Mouse (Mus musculus): ENCODE measurements around the gene Vamp2.

DNA sequence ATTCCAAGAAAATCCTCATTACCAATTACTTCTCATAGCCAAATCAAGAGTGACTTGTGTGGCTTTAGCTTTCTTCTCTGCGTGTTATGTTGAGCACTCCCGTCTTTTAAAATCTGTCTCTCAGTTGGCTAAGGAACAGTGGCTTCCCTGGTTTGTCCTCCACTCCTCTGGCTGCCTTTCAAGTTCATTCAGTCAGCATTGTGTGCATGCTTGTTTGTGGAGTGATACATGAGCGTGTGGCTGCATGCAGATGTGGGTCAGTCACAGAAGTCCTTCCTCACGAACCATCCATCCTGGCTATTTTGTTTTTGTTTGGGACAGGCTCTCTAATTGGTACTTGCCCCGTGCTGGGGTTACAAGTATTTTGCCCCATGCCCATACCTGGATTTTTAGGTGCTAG, 11.7 kb upstream of the Vamp2 start:
- TF ChIP-seq POLR2A (IDR thresholded peaks at IDR 0.05; ENCODE audit: borderline replicate concordance, extremely low read depth, insufficient read depth, insufficient read length, poor library complexity, severe bottlenecking) (no peak), CTCF (IDR thresholded peaks at IDR 0.05; ENCODE audit: borderline replicate concordance, extremely low read depth, insufficient read depth, insufficient read length) (no peak)
